Mouse (Mus musculus): ENCODE data around the gene Atf7ip.

DNA sequence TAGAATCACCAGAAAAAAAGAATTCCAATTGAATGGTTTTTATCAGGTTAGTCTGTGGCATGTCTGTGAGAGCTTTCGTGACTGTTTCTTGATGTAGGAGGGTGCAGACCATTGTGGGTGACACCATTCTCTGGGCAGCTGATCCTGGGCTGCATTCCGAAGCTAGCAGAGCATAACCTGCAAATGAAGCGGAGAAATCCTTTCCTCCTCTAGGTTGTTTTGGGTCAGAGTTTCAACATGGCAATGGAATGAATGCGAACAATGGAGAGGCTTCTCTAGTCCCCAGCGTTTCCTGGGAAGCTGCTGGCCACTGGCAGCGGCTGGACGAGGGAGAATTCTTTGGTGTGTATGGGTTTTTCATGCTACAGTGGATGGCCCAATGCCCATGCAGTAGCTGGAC lies 5.0 kb downstream of the Atf7ip start:
- no peak for TF ChIP-seq CTCF (IDR thresholded peaks at IDR 0.05; ENCODE audit: low read depth, low read length)
- no peak for TF ChIP-seq POLR2A (IDR thresholded peaks at IDR 0.05; ENCODE audit: insufficient read depth, low read length)
